Mouse (Mus musculus): ENCODE data around the gene Atg9a.
A peak's percentile ranks its signal among the peaks of the same experiment; 100 is the strongest.

Gene Atg9a

GRCm38 (mm10) chr1:75215785-75216184 lies 23.8 kb upstream of the Atg9a start:
- no peak for ATAC-seq (ENCODE audit: low TSS enrichment)

DNA sequence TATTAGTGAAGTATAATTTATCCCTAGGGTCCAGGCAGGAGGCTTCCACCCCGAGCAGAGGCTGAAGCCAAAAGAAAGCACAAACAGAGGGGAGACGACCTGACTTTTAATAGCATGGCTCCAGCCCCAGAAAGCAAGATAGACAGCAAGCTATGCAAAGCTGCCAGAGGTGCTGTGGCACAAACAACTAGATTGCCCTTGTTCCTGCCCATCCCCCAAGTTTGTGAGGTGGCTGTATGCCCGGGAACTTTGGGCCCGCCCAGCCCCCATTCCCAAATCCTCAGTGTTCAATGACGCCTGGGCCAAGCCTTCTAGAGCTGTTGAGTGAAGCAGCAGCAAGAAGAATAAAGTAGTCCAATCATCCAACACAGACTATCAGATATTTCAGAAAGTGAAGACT lies 22.9 kb upstream of the Atg9a start:
- ATAC-seq (ENCODE audit: low TSS enrichment): no peak

DNA sequence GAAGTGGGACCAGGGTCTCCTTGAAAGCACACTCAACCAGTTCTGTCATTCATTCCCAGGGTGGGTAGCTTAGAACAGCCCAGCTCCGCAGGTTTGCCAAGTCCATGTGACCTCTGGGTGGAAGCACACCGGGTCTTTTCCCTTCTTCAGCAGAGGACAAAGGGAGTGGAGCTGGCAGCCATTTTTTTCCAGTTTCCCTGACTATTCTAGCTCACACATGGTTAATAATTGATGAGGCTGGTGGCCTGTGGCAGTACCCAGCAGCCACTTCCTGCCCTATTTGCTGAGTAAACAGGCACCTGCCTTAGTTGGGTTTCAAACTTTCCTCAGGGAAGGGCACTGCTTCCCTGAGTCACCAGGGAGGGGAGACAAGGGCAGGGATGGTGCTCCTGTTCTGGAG lies 22.4 kb upstream of the Atg9a start:
- no peak for ATAC-seq (ENCODE audit: low TSS enrichment)

DNA sequence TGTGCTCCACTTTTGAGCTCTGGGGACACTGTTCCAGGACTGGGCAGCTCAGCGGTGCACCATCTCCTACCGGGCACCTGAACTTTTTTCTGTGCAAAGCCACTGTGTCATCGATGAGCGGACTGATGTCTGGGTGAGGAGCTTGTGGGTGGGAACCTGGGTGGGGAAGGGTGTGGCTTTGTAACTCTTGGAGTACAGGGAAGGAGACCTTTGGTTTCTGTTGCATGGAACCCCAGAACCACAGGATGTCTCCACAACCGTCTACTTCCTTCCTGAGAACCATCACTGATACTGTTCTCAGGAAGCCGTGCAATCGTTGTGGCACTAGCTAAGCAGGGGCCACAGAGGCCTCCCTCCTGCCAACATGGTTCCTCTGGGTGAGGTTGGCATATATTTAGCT lies 21.1 kb upstream of the Atg9a start:
- no peak for ATAC-seq (ENCODE audit: low TSS enrichment)

GRCm38 (mm10) chr1:75212542-75212941 lies 20.5 kb upstream of the Atg9a start:
- no peak for ATAC-seq (ENCODE audit: low TSS enrichment)

DNA sequence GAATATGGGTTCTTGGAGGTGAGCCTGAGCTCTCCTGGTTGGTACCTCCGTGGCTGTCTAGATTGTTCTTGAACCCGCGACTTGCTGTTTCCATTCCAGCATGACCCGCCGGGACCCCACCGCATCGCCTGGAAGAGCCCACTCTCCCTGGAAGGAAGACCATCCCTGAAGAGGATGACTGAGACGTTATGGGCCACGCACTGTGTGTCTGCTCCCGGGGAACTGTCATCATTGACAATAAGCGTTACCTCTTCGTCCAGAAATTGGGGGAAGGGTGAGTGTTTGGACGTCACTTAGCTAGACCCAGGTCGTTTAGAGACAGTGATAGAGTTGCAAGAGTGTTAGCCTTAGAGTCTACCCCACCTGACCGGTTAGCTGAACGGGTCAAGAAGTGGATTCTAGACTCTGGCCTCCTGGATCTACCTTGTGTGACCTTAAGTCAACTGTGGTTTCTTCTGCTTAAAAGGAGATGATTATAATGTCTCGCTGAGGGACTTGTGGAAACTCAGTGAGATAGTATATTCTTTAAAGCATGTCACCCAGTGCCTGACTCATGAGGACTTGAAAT lies 19.2 kb upstream of the Atg9a start:
- no peak for ATAC-seq (ENCODE audit: low TSS enrichment)

- peak; percentile 85 for ATAC-seq (ENCODE audit: low TSS enrichment)
These were observed 18.4 kb upstream of the Atg9a start, which contains the start of the genes Glb1l and Stk16 for GRCm38 (mm10) chr1:75210136-75211087. Gene Glb1l (minus strand): TSS chr1:75210813. Gene Stk16 (plus strand): TSS chr1:75210838.

GRCm38 (mm10) chr1:75208967-75209678 lies 17.1 kb upstream of the Atg9a start:
- no peak for ATAC-seq (ENCODE audit: low TSS enrichment)

- no peak for ATAC-seq (ENCODE audit: low TSS enrichment)
These were observed 9.2 kb upstream of the Atg9a start for GRCm38 (mm10) chr1:75201236-75201635.

DNA sequence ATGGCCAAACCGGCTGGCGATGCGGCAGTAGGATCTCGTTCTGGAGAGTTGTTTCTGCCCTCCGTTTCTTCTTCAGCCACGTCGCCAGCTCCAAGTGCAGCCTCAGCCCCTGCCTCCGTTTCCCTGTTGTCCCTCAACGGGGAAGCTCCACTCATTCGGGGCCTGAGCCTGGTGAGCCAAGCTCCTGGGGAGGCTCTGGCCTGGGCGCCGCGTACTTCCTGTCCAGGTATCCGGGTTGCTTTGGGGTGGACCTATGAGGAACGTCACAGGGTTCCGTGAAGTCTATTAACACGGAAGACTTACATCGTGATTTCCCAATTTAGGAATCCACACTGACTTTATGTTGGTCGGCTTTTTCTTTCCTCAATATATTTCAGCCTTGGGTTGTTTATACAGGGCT lies 456 bp upstream of the Atg9a start:
- ATAC-seq (ENCODE audit: low TSS enrichment): peak; percentile 58

- peak; percentile 5; the same call in 1 of the 2 replicates for ATAC-seq (ENCODE audit: low TSS enrichment)
These were observed 756 bp downstream of the Atg9a start for GRCm38 (mm10) chr1:75191258-75191621.

DNA sequence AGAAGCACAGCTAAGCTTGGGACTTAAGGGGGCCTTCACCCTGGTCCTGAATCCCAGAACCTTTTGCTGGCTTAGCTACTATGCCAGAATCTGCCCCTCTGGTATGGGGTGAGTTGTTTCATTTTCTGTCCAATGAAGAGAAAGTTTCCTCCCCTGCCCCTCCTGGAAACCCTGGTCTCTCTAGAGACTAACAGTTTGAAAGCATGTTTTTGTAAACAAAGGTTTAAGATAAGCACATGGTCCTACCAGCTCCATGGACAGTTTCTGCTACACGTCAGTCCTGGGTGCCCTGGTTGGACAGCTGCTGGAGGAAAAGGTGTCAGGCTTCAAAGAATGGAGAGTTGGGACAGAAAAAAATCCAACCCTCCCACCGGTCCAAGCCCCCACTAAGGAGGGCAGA lies 1.4 kb downstream of the Atg9a start:
- no peak for ATAC-seq (ENCODE audit: low TSS enrichment)

DNA sequence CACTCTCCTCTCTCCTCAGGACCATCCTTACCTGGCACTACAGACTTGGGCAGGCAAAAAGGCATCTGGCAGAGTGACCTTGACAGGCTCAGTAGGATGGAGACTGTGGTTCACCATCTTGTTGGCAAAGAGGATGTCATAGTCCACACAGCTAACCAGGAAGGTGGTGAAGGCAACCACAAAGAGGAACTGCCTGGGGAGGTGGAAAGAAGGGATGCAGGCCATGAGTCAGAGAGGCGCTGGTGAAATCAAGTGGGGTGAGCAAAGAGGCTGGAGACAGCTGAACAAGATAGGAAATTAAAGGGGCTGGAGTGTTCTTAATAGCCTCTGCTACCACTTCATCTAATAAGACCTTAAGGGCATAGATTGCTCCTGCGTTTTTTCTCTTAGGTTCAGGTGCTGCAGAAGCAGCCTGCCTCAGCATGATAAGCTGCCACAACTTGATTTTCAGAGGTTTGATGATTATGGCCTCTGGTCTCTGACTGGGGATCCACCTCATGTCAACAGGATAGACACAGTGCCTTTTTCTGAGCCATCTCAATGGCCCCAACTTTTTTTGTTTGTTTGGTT lies 4.0 kb downstream of the Atg9a start:
- no peak for ATAC-seq (ENCODE audit: low TSS enrichment)

- no peak for ATAC-seq (ENCODE audit: low TSS enrichment)
These were observed 4.9 kb downstream of the Atg9a start for GRCm38 (mm10) chr1:75187126-75187525.

- ATAC-seq (ENCODE audit: low TSS enrichment): no peak
These were observed 6.5 kb downstream of the Atg9a start for GRCm38 (mm10) chr1:75185495-75185894.

GRCm38 (mm10) chr1:75182160-75182559 lies 9.8 kb downstream of the Atg9a start:
- ATAC-seq (ENCODE audit: low TSS enrichment): no peak

- no peak for ATAC-seq (ENCODE audit: low TSS enrichment)
These were observed 10.6 kb downstream of the Atg9a start for GRCm38 (mm10) chr1:75181377-75181870.

- no peak for ATAC-seq (ENCODE audit: low TSS enrichment)
These were observed 11.3 kb downstream of the Atg9a start for GRCm38 (mm10) chr1:75180741-75181140.

GRCm38 (mm10) chr1:75180105-75180590 lies 11.8 kb downstream of the Atg9a start, which contains the start of gene Abcb6:
Gene Abcb6 (minus strand): TSS chr1:75180392.
- ATAC-seq (ENCODE audit: low TSS enrichment): peak; percentile 92

GRCm38 (mm10) chr1:75179334-75180104 lies 12.5 kb downstream of the Atg9a start:
- peak; percentile 13; the same call in 1 of the 2 replicates for ATAC-seq (ENCODE audit: low TSS enrichment)

Measured in frontal cortex, adult (tissue).